Mouse (Mus musculus): ENCODE results near the gene Nt5c3b. TPM values are rescaled to one million over a fixed set of nuclear protein-coding genes. Genes with fewer than 3 reads are reported as not detected.

The Nt5c3b gene
- polyA plus RNA-seq, 1 experiment, result 79.9 TPM

DNA sequence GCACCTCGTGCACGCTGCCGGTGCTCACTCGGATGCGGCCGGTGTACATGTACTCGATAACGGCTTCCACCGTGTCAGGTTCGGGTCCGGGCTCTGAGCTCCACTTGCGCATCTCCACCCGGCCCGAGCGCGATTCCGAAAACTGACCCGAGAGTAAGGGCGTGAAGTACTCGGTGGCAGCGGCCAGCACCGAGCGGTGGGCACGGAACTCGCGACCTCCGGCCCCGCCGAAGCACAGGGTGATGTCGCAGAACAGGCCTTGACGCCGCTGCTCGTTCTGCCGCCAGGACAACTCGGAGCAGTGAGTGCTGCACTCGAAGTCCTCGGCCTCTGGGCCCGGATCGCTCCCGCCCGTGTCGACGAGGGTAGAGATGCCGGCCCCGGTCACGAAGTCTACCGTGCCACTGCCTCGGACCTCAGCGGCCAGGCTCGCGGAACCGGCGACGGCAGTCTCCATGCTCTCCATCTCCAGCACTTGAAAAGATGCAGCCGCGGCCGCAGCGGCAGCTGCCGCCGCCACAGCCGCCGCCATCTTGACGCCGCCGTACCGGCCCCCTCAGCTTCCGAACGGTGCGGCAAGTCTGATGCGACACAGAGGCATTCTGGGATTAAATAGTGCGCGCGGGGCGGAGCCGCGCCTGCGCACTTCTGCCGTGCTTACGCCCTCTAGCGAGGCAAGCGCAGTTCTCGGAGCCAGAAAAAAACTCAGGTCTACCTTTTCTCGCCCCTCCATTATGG lies 30.8 kb upstream of the Nt5c3b start, which contains the start of gene Klhl11:
Klhl11 (minus strand) TSS at position 545 of the 738 bp plus-strand sequence.
- H3K4me1 ChIP-seq (ENCODE audit: control insufficient read depth, insufficient read depth, low read length), result no peaks in the 10 kb centered on the region; the same call in 1 of the 2 replicates
- peak within 1 kb of the TSS; percentile 71 for H3K4me3 ChIP-seq (replicated peaks; ENCODE audit: insufficient read depth, low read depth, low read length)
- DNase-seq, result peak; percentile 90 to 93
- TF ChIP-seq POLR2A (IDR thresholded peaks at IDR 0.05; ENCODE audit: borderline replicate concordance, insufficient read depth, low read length) (peak; percentile 94), CTCF (IDR thresholded peaks at IDR 0.05; ENCODE audit: borderline replicate concordance, insufficient read depth, low read depth, low read length) (peak; percentile 82)
- H3K27ac ChIP-seq (ENCODE audit: insufficient read depth, low read length), result peak within 1 kb of the TSS; percentile 54
- H3K27me3 ChIP-seq (ENCODE audit: control insufficient read depth, insufficient read depth, low read length), result no peaks in the 10 kb centered on the region
- WGBS, result under 1% methylated on average over 83 of the region's 83 CpGs

DNA sequence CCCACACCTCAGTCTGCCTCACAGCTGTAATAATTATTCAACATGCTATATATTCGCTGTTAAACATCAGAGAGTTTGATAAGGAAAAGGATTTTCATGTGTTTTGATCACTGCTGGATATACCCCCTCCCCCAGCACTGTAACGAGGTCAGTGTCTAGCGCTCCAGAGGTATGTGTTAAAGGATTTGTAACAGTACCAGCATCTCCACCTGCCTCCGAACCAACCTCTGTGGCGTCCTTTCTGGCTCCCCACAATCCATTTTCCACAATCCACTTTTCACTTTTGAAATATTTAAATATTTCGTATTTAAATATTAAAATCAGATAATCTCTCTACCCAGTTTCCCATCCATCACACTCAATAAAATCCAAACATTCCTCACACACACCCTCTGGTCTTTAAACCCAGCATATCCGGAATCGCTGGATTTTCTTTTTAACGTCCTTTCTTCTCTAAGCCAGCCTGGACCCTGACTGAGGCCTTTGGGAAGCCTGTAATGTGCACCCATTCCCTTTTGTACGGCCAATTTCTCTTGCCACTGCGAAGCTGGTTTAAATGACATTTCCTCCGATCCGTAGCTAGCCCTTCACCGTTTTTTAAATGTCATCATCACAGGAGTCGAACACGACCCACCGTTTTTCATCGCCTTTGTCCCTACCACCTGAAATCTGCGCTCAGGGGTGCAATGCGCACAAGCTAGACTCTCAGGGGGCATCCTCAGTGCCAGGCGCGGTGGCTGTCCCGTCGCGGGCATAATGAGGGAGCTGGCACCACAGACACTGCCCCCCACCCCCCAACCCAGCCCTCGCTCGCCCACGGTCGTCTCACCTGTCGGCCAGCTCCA lies 30.0 kb upstream of the Nt5c3b start:
- no peaks in the 10 kb centered on the region; the same call in 1 of the 2 replicates for H3K4me1 ChIP-seq (ENCODE audit: control insufficient read depth, insufficient read depth, low read length)
- H3K27me3 ChIP-seq (ENCODE audit: control insufficient read depth, insufficient read depth, low read length), result no peaks in the 10 kb centered on the region
- 3% methylated on average over 30 of the region's 30 CpGs for WGBS
- peak overlapping the region; percentile 54; the same call in 1 of the 2 replicates for H3K27ac ChIP-seq (ENCODE audit: insufficient read depth, low read length)
- DNase-seq, result no peak
- no peak for TF ChIP-seq POLR2A (IDR thresholded peaks at IDR 0.05; ENCODE audit: borderline replicate concordance, insufficient read depth, low read length)
- H3K4me3 ChIP-seq (replicated peaks; ENCODE audit: insufficient read depth, low read depth, low read length), result peak overlapping the region; percentile 71

DNA sequence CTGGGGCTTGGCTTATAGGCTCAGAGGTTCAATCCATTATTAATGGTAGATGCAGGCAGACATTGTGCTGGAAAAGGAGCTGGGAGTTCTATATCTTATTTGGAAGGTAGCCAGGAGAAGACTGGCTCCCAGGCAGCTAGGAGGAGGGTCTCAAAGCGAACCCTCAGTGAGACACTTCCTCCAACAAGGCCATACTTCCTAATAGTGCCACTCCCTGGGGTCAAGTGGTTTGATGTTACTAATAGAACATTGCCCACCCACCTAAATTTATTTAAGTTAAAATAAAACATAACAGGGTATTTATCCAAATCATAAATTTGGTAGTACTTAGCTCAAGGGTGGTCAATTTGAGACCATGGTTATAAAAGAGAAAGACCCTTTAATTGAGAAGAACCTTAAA lies 24.2 kb upstream of the Nt5c3b start:
- Histone ChIP-seq H3K4me3 (replicated peaks; ENCODE audit: insufficient read depth, low read depth, low read length) (no peak overlapping the region), H3K27me3 (ENCODE audit: control insufficient read depth, insufficient read depth, low read length) (no peaks in the 10 kb centered on the region), H3K27ac (ENCODE audit: insufficient read depth, low read length) (no peak overlapping the region), H3K4me1 (ENCODE audit: control insufficient read depth, insufficient read depth, low read length) (peaks cover 15% of the 10 kb centered on the region; the same call in 1 of the 2 replicates)
- no peak for TF ChIP-seq CTCF (IDR thresholded peaks at IDR 0.05; ENCODE audit: borderline replicate concordance, insufficient read depth, low read depth, low read length)
- no peak for TF ChIP-seq POLR2A (IDR thresholded peaks at IDR 0.05; ENCODE audit: borderline replicate concordance, insufficient read depth, low read length)
- DNase-seq, result no peak
- 90% methylated on average over 1 of the region's 1 CpGs for WGBS

DNA sequence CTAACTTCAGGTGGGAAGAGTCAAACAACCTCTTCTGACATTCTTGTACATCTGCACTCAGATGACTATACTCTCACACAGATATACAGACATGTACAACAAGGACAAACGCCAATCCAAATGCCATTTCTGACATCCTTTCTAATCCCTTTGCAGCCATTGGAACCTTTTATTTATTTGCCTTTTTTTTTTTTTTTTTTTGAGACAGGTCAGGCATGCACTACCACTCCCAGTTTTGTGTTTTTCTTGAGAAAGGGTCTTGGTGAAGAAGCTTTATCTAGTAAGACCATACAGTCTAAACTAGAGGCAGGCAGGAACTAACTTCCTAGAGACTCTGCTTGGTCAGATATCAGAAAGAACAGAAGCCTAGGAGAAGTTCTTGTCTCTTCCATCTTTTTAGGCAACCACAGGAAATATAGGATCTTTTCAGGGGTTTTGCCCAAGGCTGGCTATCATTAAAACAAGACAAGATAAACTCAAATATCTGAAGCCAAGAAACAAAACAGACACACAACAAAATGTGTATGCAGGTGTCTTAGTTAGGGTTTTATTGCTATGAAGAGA lies 23.7 kb upstream of the Nt5c3b start:
- Histone ChIP-seq H3K27ac (ENCODE audit: insufficient read depth, low read length) (no peak overlapping the region), H3K27me3 (ENCODE audit: control insufficient read depth, insufficient read depth, low read length) (no peaks in the 10 kb centered on the region), H3K4me3 (replicated peaks; ENCODE audit: insufficient read depth, low read depth, low read length) (no peak overlapping the region), H3K4me1 (ENCODE audit: control insufficient read depth, insufficient read depth, low read length) (peaks cover 15% of the 10 kb centered on the region; the same call in 1 of the 2 replicates)
- 86% methylated on average over 1 of the region's 1 CpGs for WGBS
- DNase-seq, result no peak
- TF ChIP-seq CTCF (IDR thresholded peaks at IDR 0.05; ENCODE audit: borderline replicate concordance, insufficient read depth, low read depth, low read length) (no peak), POLR2A (IDR thresholded peaks at IDR 0.05; ENCODE audit: borderline replicate concordance, insufficient read depth, low read length) (no peak)

DNA sequence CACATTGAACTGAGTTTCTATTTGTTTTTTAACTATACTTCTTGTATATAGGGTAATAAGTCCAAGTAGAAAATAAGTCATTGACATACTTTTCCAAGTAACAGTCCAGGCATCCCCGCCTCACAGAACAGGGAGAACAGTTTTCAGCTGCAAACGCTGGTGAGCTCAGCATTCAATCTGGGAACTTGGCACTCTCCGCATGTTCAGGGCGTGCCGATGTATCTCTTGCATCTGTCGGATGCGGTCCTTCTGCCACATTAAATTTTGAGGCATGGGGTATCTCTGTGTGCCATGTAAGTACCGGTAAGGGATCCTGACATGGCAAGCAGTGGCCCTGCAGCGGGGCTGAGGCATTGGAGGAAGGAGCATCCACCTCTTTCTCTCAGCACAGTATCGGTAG lies 21.1 kb upstream of the Nt5c3b start:
- WGBS, result 20% methylated on average over 10 of the region's 10 CpGs
- peak overlapping the region; percentile 17 for H3K4me3 ChIP-seq (replicated peaks; ENCODE audit: insufficient read depth, low read depth, low read length)
- H3K4me1 ChIP-seq (ENCODE audit: control insufficient read depth, insufficient read depth, low read length), result peaks cover 15% of the 10 kb centered on the region; the same call in 1 of the 2 replicates
- H3K27ac ChIP-seq (ENCODE audit: insufficient read depth, low read length), result no peak overlapping the region
- H3K27me3 ChIP-seq (ENCODE audit: control insufficient read depth, insufficient read depth, low read length), result no peaks in the 10 kb centered on the region
- no peak for TF ChIP-seq CTCF (IDR thresholded peaks at IDR 0.05; ENCODE audit: borderline replicate concordance, insufficient read depth, low read depth, low read length)
- TF ChIP-seq POLR2A (IDR thresholded peaks at IDR 0.05; ENCODE audit: borderline replicate concordance, insufficient read depth, low read length), result no peak
- DNase-seq, result peak in 1 of 2 experiments; percentile 20

DNA sequence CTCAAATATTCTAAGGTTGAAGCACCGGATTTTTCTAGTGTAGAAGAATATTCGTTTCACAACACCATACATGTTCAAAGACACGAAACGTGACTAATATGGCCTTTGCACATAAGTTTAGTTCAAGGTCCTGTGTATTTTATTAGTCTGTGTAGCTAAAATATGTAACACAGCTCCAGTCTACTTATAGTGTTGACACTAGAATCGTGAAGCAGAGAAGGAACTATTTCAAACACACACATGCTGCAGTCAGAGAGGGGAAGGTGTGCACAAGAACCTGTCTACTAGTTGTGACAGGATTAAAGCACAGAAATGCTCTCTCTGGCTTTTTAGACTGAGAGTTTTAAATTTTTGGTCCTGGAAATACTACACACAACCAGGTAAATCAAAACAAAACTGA lies 16.1 kb upstream of the Nt5c3b start:
- Histone ChIP-seq H3K4me3 (replicated peaks; ENCODE audit: insufficient read depth, low read depth, low read length) (no peak overlapping the region), H3K4me1 (ENCODE audit: control insufficient read depth, insufficient read depth, low read length) (peaks cover 4% of the 10 kb centered on the region; the same call in 1 of the 2 replicates), H3K27ac (ENCODE audit: insufficient read depth, low read length) (no peak overlapping the region), H3K27me3 (ENCODE audit: control insufficient read depth, insufficient read depth, low read length) (no peaks in the 10 kb centered on the region)
- TF ChIP-seq CTCF (IDR thresholded peaks at IDR 0.05; ENCODE audit: borderline replicate concordance, insufficient read depth, low read depth, low read length) (no peak), POLR2A (IDR thresholded peaks at IDR 0.05; ENCODE audit: borderline replicate concordance, insufficient read depth, low read length) (no peak)
- 85% methylated on average over 5 of the region's 5 CpGs for WGBS
- DNase-seq, result no peak

DNA sequence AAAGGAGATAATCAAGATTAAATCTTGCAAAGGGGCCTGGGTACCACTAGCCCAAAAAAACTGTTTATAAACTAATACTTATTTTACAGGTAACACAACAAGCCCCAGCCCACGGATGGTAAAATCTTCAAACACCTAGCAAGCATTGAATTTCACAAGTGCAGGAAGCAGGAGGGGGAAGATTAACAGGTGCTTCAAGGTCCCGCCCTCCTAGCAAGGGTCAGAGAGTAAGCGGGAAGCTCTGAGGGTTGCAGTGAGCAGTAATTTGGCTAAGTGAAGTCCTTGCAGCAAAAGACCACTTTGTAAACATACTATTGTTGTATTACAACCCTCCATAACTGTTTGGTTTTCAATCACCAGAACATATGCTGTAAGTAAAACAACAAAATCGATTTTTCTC lies 15.6 kb upstream of the Nt5c3b start:
- Histone ChIP-seq H3K4me1 (ENCODE audit: control insufficient read depth, insufficient read depth, low read length) (peaks cover 2% of the 10 kb centered on the region; the same call in 1 of the 2 replicates), H3K27ac (ENCODE audit: insufficient read depth, low read length) (no peak overlapping the region), H3K27me3 (ENCODE audit: control insufficient read depth, insufficient read depth, low read length) (no peaks in the 10 kb centered on the region), H3K4me3 (replicated peaks; ENCODE audit: insufficient read depth, low read depth, low read length) (no peak overlapping the region)
- DNase-seq, result no peak
- no peak for TF ChIP-seq POLR2A (IDR thresholded peaks at IDR 0.05; ENCODE audit: borderline replicate concordance, insufficient read depth, low read length)
- no peak for TF ChIP-seq CTCF (IDR thresholded peaks at IDR 0.05; ENCODE audit: borderline replicate concordance, insufficient read depth, low read depth, low read length)
- WGBS, result 77% methylated on average over 4 of the region's 4 CpGs

All from cerebellum, adult 2 months (tissue).